Mouse (Mus musculus): ENCODE measurements around the gene Esr1.

DNA sequence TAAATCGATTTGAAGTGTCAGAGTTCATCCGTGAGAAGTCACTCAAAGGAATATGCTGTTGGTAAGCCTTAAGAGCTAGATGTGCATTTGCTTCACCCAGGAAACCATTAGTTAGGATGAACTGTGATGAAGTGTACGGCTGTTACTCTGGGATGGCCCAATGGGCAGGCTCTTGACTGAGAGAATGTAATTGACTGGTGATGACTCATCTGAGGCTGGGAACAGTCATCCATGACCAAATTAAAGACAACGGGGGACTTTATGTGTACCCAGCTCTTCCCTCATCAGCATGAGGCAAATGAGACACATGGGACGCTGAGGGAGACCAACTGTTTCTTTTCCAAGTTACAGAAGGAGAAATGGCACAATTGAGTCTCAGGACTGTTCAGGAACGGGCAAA, 219.2 kb downstream of the Esr1 start:
- TF ChIP-seq CTCF (IDR thresholded peaks at IDR 0.05; ENCODE audit: control insufficient read depth, insufficient read depth, insufficient replicate concordance, low read depth, low read length) (no peak), POLR2A (IDR thresholded peaks at IDR 0.05; ENCODE audit: control insufficient read depth, low read depth, low read length) (no peak)
